Mouse (Mus musculus): ENCODE results near the gene Olfr641. TPM values are rescaled to one million over a fixed set of nuclear protein-coding genes. Genes with fewer than 3 reads are reported as not detected.

Olfr641 gene
- not detected for polyA plus RNA-seq (2012; fragmentation: generic; extraction: Trizol)

DNA sequence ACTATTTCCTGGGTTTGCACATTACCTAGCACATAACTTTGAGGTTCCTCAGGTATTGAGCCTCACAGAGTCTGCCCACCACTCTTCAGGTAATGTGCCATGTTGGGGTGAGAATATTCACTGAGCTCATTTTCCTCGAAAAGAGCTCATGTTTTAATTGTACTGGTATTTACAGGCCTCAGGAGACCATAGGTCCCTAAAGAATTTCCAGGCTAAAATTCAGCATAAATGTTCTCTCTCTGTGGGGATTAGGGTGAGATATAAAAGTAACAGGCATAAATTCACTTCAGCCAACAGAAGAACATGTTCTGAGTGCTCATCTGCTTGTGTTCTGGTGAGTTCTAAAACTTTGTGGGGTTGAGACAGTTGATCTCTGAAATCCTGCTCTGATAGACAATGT, at the start of gene Olfr641:
Gene Olfr641 (plus strand): TSS at position 301 of the 400 bp plus-strand sequence.

DNA sequence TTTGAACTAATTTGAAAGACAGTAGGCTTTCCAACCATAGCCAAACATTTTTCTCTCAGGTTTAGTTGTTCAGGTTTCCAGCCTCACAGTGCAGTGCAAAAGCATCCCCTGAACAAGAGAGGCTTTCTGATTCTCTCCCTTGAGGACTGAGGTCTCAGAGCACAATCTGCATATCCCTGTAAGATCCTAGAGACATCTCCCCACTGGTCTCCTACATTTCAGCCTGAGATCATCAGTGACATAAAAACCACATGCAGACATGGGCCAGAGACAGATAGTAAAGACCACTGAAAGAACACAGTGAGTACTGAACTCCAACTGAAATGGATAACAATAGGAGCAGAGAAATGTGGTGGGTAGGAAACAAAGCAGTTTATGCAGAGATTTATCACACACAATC, 36.8 kb upstream of the Olfr641 start, which contains the start of gene Olfr638:
Gene Olfr638 (plus strand): TSS at position 301 of the 400 bp plus-strand sequence.

DNA sequence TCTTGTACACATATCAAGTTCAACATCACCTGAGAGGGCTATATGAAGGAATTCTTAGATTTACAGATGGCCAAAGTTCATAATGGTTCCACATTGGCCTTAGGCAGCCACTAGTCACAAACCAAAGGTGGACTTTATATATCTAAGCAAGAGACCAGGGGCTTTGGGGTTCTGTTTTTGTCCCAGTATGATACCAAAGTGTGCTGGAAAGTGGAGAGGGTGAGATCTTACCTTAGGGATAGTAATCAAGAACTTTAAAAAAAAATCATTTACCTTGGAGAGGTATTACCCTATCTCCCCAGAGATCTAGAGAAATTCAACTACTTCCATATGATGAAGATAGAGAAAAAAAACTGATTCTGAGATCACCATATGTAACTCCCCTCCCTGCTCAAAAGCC, 18.0 kb upstream of the Olfr641 start, which contains the start of gene Olfr639:
Gene Olfr639 (minus strand): TSS at position 101 of the 400 bp plus-strand sequence.

DNA sequence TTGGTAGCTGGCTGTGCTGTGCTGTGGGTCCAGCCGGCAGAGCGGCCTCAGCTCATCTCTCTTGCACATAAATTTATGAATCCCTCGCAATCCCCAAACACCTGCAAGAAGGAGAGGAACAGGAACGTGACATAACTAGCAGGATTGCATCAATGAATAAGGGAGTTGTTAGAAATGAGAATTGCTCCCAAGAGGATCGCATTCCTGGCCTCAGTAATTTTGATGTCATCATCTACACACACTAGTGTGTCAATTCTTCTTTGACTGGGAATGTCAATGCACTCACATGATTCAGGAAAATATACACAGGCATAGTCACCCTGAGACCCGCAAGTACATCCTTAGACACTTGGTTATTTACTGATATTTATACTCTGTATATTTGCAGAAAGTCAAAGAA, 9.8 kb upstream of the Olfr641 start, which contains the start of gene Olfr640:
Gene Olfr640 (minus strand): TSS at position 101 of the 400 bp plus-strand sequence.

DNA sequence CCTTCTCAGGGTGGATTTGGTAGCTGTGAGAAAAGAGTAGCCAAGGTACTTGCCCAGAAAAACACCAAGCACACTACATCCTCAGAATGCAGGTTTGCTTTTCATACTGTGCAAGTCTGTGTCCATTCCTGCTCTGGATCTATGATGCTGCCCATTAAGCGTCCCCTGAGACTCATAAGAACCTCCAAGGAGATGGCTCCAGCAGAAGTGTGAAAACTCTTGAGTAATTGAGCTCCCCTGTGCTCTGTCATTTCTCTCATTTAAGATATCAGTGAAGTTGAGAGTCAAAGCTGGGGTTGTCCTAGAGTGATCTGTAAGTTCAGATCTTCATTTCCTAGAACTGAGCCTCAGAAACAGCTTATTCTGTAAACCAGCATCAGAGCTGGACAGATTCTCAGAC, 17.3 kb downstream of the Olfr641 start, which contains the start of gene Olfr642:
Gene Olfr642 (minus strand): TSS at position 101 of the 400 bp plus-strand sequence.

DNA sequence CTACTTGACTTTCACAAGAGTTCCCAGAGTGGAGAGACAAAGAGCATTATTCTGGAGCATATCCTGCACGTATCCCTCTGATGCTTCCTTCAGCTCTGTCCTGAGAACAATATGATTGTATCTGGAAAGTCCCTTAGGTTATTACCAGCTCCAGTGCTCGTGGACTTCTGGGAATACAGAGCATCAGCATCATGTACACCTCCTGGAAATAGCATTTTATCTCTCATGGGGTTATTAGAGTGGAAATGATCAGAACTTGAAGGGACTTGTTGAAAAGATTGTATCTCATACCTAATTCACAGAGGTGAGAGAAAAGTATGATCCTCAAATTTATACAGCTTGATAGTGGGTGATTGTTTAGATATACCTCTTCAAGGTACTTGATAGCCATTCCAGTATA, 26.1 kb downstream of the Olfr641 start, which contains the start of gene 4930516K23Rik:
Gene 4930516K23Rik (minus strand): TSS at position 101 of the 400 bp plus-strand sequence.

DNA sequence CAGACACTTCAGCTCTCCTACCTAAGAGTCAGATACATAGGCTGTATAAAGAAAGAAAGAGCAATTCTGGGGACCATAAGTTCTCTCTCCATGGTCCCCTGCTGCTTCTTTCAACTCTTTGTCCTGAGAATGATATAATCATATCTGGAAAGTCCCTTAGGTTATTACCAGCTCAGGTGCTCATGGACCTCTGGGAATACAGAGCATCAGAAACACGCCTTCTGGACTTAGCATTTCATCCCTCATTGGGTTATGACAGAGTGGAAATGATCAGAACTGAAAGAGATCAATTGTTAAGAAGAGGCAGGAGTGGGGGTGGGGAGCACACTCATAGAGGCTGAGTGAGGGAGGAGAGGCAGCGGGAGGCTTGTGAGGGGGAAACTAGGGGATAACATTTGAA, 36.5 kb downstream of the Olfr641 start, which contains the start of gene Olfr644:
Gene Olfr644 (minus strand): TSS at position 101 of the 400 bp plus-strand sequence.

DNA sequence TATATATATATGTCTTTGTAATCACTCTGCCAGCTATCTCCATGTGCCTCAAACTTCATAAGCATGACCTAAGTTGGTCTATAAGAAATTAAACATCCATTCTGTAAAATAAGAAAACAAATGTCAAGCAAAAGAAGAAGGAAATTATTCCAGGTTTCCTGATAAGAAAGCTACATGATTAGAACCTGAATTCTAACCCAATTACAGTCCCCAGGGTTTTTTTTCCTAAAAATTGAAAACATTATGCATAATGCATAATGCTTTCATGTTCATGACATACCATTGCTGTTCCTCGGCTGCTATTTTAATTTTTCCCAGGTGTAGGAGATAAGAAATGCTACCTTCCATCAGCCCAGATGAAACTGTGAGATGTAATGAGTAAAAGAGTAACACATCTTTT, 50.1 kb downstream of the Olfr641 start, which contains the start of gene Olfr645:
Gene Olfr645 (minus strand): TSS at position 101 of the 400 bp plus-strand sequence.

Other genes starting within 250 kb of the Olfr641 start
- gene Olfr67, start 243.6 kb upstream of the Olfr641 start, polyA plus RNA-seq (2012; fragmentation: generic; extraction: Trizol): not detected
- gene Hbb-bt, start 221.4 kb upstream of the Olfr641 start, polyA plus RNA-seq (2012; fragmentation: generic; extraction: Trizol): not detected
- not detected for gene Hbb-bs, start 207.3 kb upstream of the Olfr641 start, polyA plus RNA-seq (2012; fragmentation: generic; extraction: Trizol)
- gene Hbb-bh2, start 194.9 kb upstream of the Olfr641 start, polyA plus RNA-seq (2012; fragmentation: generic; extraction: Trizol): not detected
- under 1 TPM; 0.08 to 0.97 TPM for gene Hbb-bh1, start 192.3 kb upstream of the Olfr641 start, polyA plus RNA-seq (2012; fragmentation: generic; extraction: Trizol)
- gene Hbb-y, start 182.2 kb upstream of the Olfr641 start, polyA plus RNA-seq (2012; fragmentation: generic; extraction: Trizol): under 1 TPM in 1 of 2 experiments, not detected in 1; 0.06 TPM
- gene Olfr66, start 149.2 kb upstream of the Olfr641 start, polyA plus RNA-seq (2012; fragmentation: generic; extraction: Trizol): not detected
- gene Olfr64, start 141.0 kb upstream of the Olfr641 start, polyA plus RNA-seq (2012; fragmentation: generic; extraction: Trizol): not detected
- under 1 TPM in 1 of 2 experiments, not detected in 1; 0.05 TPM for gene Olfr65, start 132.0 kb upstream of the Olfr641 start, polyA plus RNA-seq (2012; fragmentation: generic; extraction: Trizol)
- not detected for gene Olfr631, start 106.6 kb upstream of the Olfr641 start, polyA plus RNA-seq (2012; fragmentation: generic; extraction: Trizol)
- gene Olfr632, start 101.1 kb upstream of the Olfr641 start, polyA plus RNA-seq (2012; fragmentation: generic; extraction: Trizol): not detected
- gene Olfr633, start 91.0 kb upstream of the Olfr641 start, polyA plus RNA-seq (2012; fragmentation: generic; extraction: Trizol): not detected
- not detected for gene Olfr635, start 64.3 kb upstream of the Olfr641 start, polyA plus RNA-seq (2012; fragmentation: generic; extraction: Trizol)
- not detected for gene Olfr638, start 36.7 kb upstream of the Olfr641 start, polyA plus RNA-seq (2012; fragmentation: generic; extraction: Trizol)
- not detected for gene Olfr639, start 18.1 kb upstream of the Olfr641 start, polyA plus RNA-seq (2012; fragmentation: generic; extraction: Trizol)
- not detected for gene Olfr640, start 9.9 kb upstream of the Olfr641 start, polyA plus RNA-seq (2012; fragmentation: generic; extraction: Trizol)
- gene Olfr642, start 17.2 kb downstream of the Olfr641 start, polyA plus RNA-seq (2012; fragmentation: generic; extraction: Trizol): not detected
- not detected for gene 4930516K23Rik, start 26.0 kb downstream of the Olfr641 start, polyA plus RNA-seq (2012; fragmentation: generic; extraction: Trizol)
- not detected for gene Olfr644, start 36.4 kb downstream of the Olfr641 start, polyA plus RNA-seq (2012; fragmentation: generic; extraction: Trizol)
- gene Olfr645, start 50.0 kb downstream of the Olfr641 start, polyA plus RNA-seq (2012; fragmentation: generic; extraction: Trizol): not detected
- not detected for gene Olfr646, start 69.4 kb downstream of the Olfr641 start, polyA plus RNA-seq (2012; fragmentation: generic; extraction: Trizol)
- not detected for gene Ubqln5, start 94.4 kb downstream of the Olfr641 start, polyA plus RNA-seq (2012; fragmentation: generic; extraction: Trizol)
- gene Olfr643, start 102.0 kb downstream of the Olfr641 start, polyA plus RNA-seq (2012; fragmentation: generic; extraction: Trizol): not detected
- not detected for gene Ubqln3, start 107.8 kb downstream of the Olfr641 start, polyA plus RNA-seq (2012; fragmentation: generic; extraction: Trizol)
- gene Ubqlnl, start 115.1 kb downstream of the Olfr641 start, polyA plus RNA-seq (2012; fragmentation: generic; extraction: Trizol): not detected
- gene Olfm5, start 129.4 kb downstream of the Olfr641 start, polyA plus RNA-seq (2012; fragmentation: generic; extraction: Trizol): not detected
- gene Olfr648, start 147.9 kb downstream of the Olfr641 start, polyA plus RNA-seq (2012; fragmentation: generic; extraction: Trizol): under 1 TPM in 1 of 2 experiments, not detected in 1; 0.01 TPM
- not detected for gene Olfr649, start 160.5 kb downstream of the Olfr641 start, polyA plus RNA-seq (2012; fragmentation: generic; extraction: Trizol)
- gene Trim6, start 183.3 kb downstream of the Olfr641 start, polyA plus RNA-seq (2012; fragmentation: generic; extraction: Trizol): under 1 TPM; 0.07 to 0.15 TPM
- gene Trim34a, start 209.0 kb downstream of the Olfr641 start, polyA plus RNA-seq (2012; fragmentation: generic; extraction: Trizol): under 1 TPM; 0.01 to 0.54 TPM

Measured in C3H10T1/2 (cell line).